Mouse (Mus musculus): ENCODE data around the gene Trim13. TPM values are rescaled to one million over a fixed set of nuclear protein-coding genes. Genes with fewer than 3 reads are reported as not detected.
"Not testable (repeated sequence)": the region's sequence is repeated elsewhere in the genome, so short reads cannot be mapped to it uniquely, and the experiment has no call there.

Trim13 gene
- 8.6 and 10.1 TPM in 2 replicates for polyA plus RNA-seq (2015; fragmentation: Nextera tagmentation; extraction: Ambion mirVana)

GRCm38 (mm10) chr14:61597968-61598367, at the start of gene Trim13:
Trim13 (plus strand) TSS chr14:61598247.
- Histone ChIP-seq H3K4me2 (ENCODE audit: low read depth, low read length) (peak within 1 kb of the TSS; percentile 62), H3K4me3 (ENCODE audit: low read length) (peak within 1 kb of the TSS; percentile 87), H3K9me3 (ENCODE audit: control insufficient read depth, low read length) (no peaks in the 10 kb centered on the region), H3K36me3 (ENCODE audit: control insufficient read depth, insufficient read depth, low read length) (no peaks in the 10 kb centered on the region), H3K27me3 (replicated peaks; ENCODE audit: control insufficient read depth, insufficient read depth, low read length) (no peaks in the 10 kb centered on the region), H3K9ac (ENCODE audit: low read depth, low read length) (peak within 1 kb of the TSS; percentile 84), H3K4me1 (ENCODE audit: control insufficient read depth, insufficient read depth, low read length) (0 out of 2 replicates have a peak, but pooled peaks cover 5% of the 10 kb centered on the region), H3K27ac (ENCODE audit: low read length) (no peak within 1 kb of the TSS)
- WGBS: 50% methylated on average over 5 of the region's 5 CpGs
- ATAC-seq: no peak

- ATAC-seq: no peak
These were observed 49.4 kb upstream of the Trim13 start for GRCm38 (mm10) chr14:61548614-61549013.

GRCm38 (mm10) chr14:61555931-61556288, 42.1 kb upstream of the Trim13 start:
- H3K9me3 ChIP-seq (ENCODE audit: control insufficient read depth, low read length): no peaks in the 10 kb centered on the region
- 8% methylated on average over 6 of the region's 6 CpGs for WGBS
- peak overlapping the region; percentile 73 for H3K27ac ChIP-seq (ENCODE audit: low read length)
- ATAC-seq: no peak
- H3K36me3 ChIP-seq (ENCODE audit: control insufficient read depth, insufficient read depth, low read length): no peaks in the 10 kb centered on the region
- peak overlapping the region; percentile 95 for H3K4me2 ChIP-seq (ENCODE audit: low read depth, low read length)
- peak overlapping the region; percentile 77 for H3K9ac ChIP-seq (ENCODE audit: low read depth, low read length)
- no peaks in the 10 kb centered on the region for H3K27me3 ChIP-seq (replicated peaks; ENCODE audit: control insufficient read depth, insufficient read depth, low read length)
- H3K4me3 ChIP-seq (ENCODE audit: low read length): peak overlapping the region; percentile 62
- H3K4me1 ChIP-seq (ENCODE audit: control insufficient read depth, insufficient read depth, low read length): peaks cover 2% of the 10 kb centered on the region

More at GRCm38 (mm10) chr14:61548614-61549013, 49.4 kb upstream of the Trim13 start:
- no peaks in the 10 kb centered on the region; the same call in 1 of the 2 replicates for H3K36me3 ChIP-seq (ENCODE audit: control insufficient read depth, insufficient read depth, low read length)
- no peak overlapping the region for H3K9ac ChIP-seq (ENCODE audit: low read depth, low read length)
- H3K4me1 ChIP-seq (ENCODE audit: control insufficient read depth, insufficient read depth, low read length): no peaks in the 10 kb centered on the region
- no peak overlapping the region for H3K4me3 ChIP-seq (ENCODE audit: low read length)
- H3K27me3 ChIP-seq (replicated peaks; ENCODE audit: control insufficient read depth, insufficient read depth, low read length): no peaks in the 10 kb centered on the region
- 90% methylated on average over 1 of the region's 1 CpGs for WGBS
- H3K27ac ChIP-seq (ENCODE audit: low read length): no peak overlapping the region
- H3K9me3 ChIP-seq (ENCODE audit: control insufficient read depth, low read length): no peaks in the 10 kb centered on the region
- H3K4me2 ChIP-seq (ENCODE audit: low read depth, low read length): no peak overlapping the region

GRCm38 (mm10) chr14:61556289-61557147, 41.5 kb upstream of the Trim13 start, which contains the start of gene Spryd7:
Spryd7 (minus strand) TSS chr14:61556886.
- H3K36me3 ChIP-seq (ENCODE audit: control insufficient read depth, insufficient read depth, low read length): no peaks in the 10 kb centered on the region
- WGBS: under 1% methylated on average over 72 of the region's 72 CpGs

GRCm38 (mm10) chr14:61558901-61559300, 39.1 kb upstream of the Trim13 start:
- Histone ChIP-seq H3K4me3 (ENCODE audit: low read length) (no peak overlapping the region), H3K36me3 (ENCODE audit: control insufficient read depth, insufficient read depth, low read length) (no peaks in the 10 kb centered on the region), H3K9me3 (ENCODE audit: control insufficient read depth, low read length) (peaks cover 6% of the 10 kb centered on the region; the same call in 1 of the 2 replicates), H3K4me2 (ENCODE audit: low read depth, low read length) (no peak overlapping the region), H3K27ac (ENCODE audit: low read length) (no peak overlapping the region), H3K9ac (ENCODE audit: low read depth, low read length) (no peak overlapping the region), H3K27me3 (replicated peaks; ENCODE audit: control insufficient read depth, insufficient read depth, low read length) (no peaks in the 10 kb centered on the region), H3K4me1 (ENCODE audit: control insufficient read depth, insufficient read depth, low read length) (peaks cover 2% of the 10 kb centered on the region)
- 81% methylated on average over 6 of the region's 6 CpGs for WGBS
- ATAC-seq: no peak

More at GRCm38 (mm10) chr14:61556289-61557147, 41.5 kb upstream of the Trim13 start, which contains the start of gene Spryd7:
- Histone ChIP-seq H3K4me3 (ENCODE audit: low read length) (peak within 1 kb of the TSS; percentile 62), H3K4me2 (ENCODE audit: low read depth, low read length) (peak within 1 kb of the TSS; percentile 95), H3K9ac (ENCODE audit: low read depth, low read length) (peak within 1 kb of the TSS; percentile 77), H3K4me1 (ENCODE audit: control insufficient read depth, insufficient read depth, low read length) (peaks cover 2% of the 10 kb centered on the region), H3K27me3 (replicated peaks; ENCODE audit: control insufficient read depth, insufficient read depth, low read length) (no peaks in the 10 kb centered on the region), H3K27ac (ENCODE audit: low read length) (peak within 1 kb of the TSS; percentile 73), H3K9me3 (ENCODE audit: control insufficient read depth, low read length) (peaks cover 3% of the 10 kb centered on the region; the same call in 1 of the 2 replicates)
- ATAC-seq: peak; percentile 96

GRCm38 (mm10) chr14:61559856-61560255, 38.2 kb upstream of the Trim13 start:
- ATAC-seq: no peak
- peaks cover 6% of the 10 kb centered on the region; the same call in 1 of the 2 replicates for H3K9me3 ChIP-seq (ENCODE audit: control insufficient read depth, low read length)
- no peaks in the 10 kb centered on the region for H3K36me3 ChIP-seq (ENCODE audit: control insufficient read depth, insufficient read depth, low read length)
- H3K27me3 ChIP-seq (replicated peaks; ENCODE audit: control insufficient read depth, insufficient read depth, low read length): no peaks in the 10 kb centered on the region
- H3K27ac ChIP-seq (ENCODE audit: low read length): no peak overlapping the region
- H3K4me3 ChIP-seq (ENCODE audit: low read length): no peak overlapping the region
- no peaks in the 10 kb centered on the region; the same call in 1 of the 2 replicates for H3K4me1 ChIP-seq (ENCODE audit: control insufficient read depth, insufficient read depth, low read length)
- WGBS: 55% methylated on average over 3 of the region's 3 CpGs
- no peak overlapping the region for H3K9ac ChIP-seq (ENCODE audit: low read depth, low read length)
- H3K4me2 ChIP-seq (ENCODE audit: low read depth, low read length): no peak overlapping the region

GRCm38 (mm10) chr14:61566211-61566610, 31.8 kb upstream of the Trim13 start:
- not testable (repeated sequence) for H3K4me1 ChIP-seq (ENCODE audit: control insufficient read depth, insufficient read depth, low read length); H3K27me3 ChIP-seq (replicated peaks; ENCODE audit: control insufficient read depth, insufficient read depth, low read length); H3K9ac ChIP-seq (ENCODE audit: low read depth, low read length); H3K4me2 ChIP-seq (ENCODE audit: low read depth, low read length); H3K36me3 ChIP-seq (ENCODE audit: control insufficient read depth, insufficient read depth, low read length); H3K9me3 ChIP-seq (ENCODE audit: control insufficient read depth, low read length); ATAC-seq; H3K4me3 ChIP-seq (ENCODE audit: low read length); H3K27ac ChIP-seq (ENCODE audit: low read length)
- 87% methylated on average over 4 of the region's 4 CpGs for WGBS

- Histone ChIP-seq H3K4me3 (ENCODE audit: low read length) (no peak overlapping the region), H3K27me3 (replicated peaks; ENCODE audit: control insufficient read depth, insufficient read depth, low read length) (no peaks in the 10 kb centered on the region), H3K9me3 (ENCODE audit: control insufficient read depth, low read length) (no peaks in the 10 kb centered on the region), H3K27ac (ENCODE audit: low read length) (no peak overlapping the region), H3K4me2 (ENCODE audit: low read depth, low read length) (no peak overlapping the region), H3K9ac (ENCODE audit: low read depth, low read length) (no peak overlapping the region), H3K36me3 (ENCODE audit: control insufficient read depth, insufficient read depth, low read length) (no peaks in the 10 kb centered on the region), H3K4me1 (ENCODE audit: control insufficient read depth, insufficient read depth, low read length) (no peaks in the 10 kb centered on the region)
- no peak for ATAC-seq
- WGBS: 59% methylated on average over 2 of the region's 2 CpGs
These were observed 28.7 kb upstream of the Trim13 start for GRCm38 (mm10) chr14:61569344-61569743.

- H3K27me3 ChIP-seq (replicated peaks; ENCODE audit: control insufficient read depth, insufficient read depth, low read length): no peaks in the 10 kb centered on the region
- H3K9ac ChIP-seq (ENCODE audit: low read depth, low read length): no peak overlapping the region
- WGBS: 11% methylated on average over 4 of the region's 4 CpGs
- H3K4me2 ChIP-seq (ENCODE audit: low read depth, low read length): no peak overlapping the region; the same call in 1 of the 2 replicates
- ATAC-seq: 0 out of 2 replicates have a peak, but pooled peaks have one; percentile 39
- no peaks in the 10 kb centered on the region for H3K9me3 ChIP-seq (ENCODE audit: control insufficient read depth, low read length)
- no peaks in the 10 kb centered on the region for H3K4me1 ChIP-seq (ENCODE audit: control insufficient read depth, insufficient read depth, low read length)
- no peak overlapping the region for H3K4me3 ChIP-seq (ENCODE audit: low read length)
- no peak overlapping the region for H3K27ac ChIP-seq (ENCODE audit: low read length)
- no peaks in the 10 kb centered on the region for H3K36me3 ChIP-seq (ENCODE audit: control insufficient read depth, insufficient read depth, low read length)
These were observed 26.7 kb upstream of the Trim13 start for GRCm38 (mm10) chr14:61571366-61571765.
